Mouse (Mus musculus): ENCODE measurements around the gene Pnpt1. TPM values are rescaled to one million over a fixed set of nuclear protein-coding genes. Genes with fewer than 3 reads are reported as not detected.

Gene Pnpt1
- polyA plus RNA-seq (2015; fragmentation: Nextera tagmentation; extraction: Ambion mirVana) = 21.8 and 25.0 TPM in 2 replicates

DNA sequence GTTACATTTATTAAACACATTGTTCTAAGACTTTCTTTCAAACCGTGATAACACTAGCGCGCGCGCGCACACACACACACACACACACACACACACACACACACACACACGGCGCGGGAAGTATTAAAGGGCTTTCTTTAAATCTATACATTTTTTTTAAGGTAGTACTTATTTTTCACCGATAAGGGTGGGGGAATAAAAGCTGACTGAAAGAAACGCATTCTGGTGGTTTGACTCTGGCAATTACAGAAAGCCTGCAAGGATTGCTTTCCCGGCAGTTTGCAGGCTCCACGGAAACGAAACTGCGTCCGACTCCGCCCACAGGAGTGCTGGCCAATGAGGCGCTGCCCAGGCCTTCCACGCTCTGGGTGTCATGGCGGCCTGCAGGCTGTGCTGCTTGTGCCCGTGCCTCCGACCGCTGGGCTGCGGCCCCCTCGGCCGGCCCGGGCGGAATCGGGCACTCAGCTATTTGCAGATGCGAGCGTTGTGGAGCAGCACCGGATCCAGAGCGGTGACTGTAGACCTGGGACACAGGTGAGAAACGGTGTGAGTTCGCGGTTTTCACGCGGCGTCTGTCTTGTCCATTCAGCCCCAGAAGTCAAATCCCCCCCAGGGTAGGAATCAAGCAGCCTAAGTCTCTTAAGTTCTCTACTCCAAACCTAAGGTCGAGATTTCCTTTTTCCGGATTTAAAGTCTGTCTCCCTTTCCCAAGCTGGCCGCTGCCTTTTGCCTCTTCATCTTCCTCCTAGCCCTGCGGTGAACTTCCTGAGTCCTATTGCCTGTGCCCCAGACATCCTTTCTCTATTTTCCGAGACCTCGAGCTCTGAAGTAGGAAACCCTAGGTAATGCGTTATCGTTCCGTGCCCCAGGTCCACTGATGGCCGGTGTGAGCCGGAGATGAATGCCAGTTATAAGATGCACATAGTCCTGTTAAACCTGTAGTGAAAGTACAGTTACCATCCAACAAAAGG, at the start of gene Pnpt1:
Gene Pnpt1, plus strand, starts transcription at position 360 of the 971 bp plus-strand sequence.
- Histone ChIP-seq H3K4me3 (ENCODE audit: low read depth, low read length) (peak within 1 kb of the TSS; percentile 97), H3K4me1 (ENCODE audit: control insufficient read depth, low read depth, low read length) (peaks cover 5% of the 10 kb centered on the region), H3K27me3 (ENCODE audit: control insufficient read depth, insufficient read depth, low read depth, low read length) (no peaks in the 10 kb centered on the region), H3K4me2 (ENCODE audit: low read depth, low read length) (peak within 1 kb of the TSS; percentile 79), H3K36me3 (ENCODE audit: control insufficient read depth, insufficient read depth) (peaks cover 6% of the 10 kb centered on the region), H3K9me3 (replicated peaks; ENCODE audit: control insufficient read depth, low read length) (no peaks in the 10 kb centered on the region), H3K27ac (ENCODE audit: low read length) (peak within 1 kb of the TSS; percentile 61), H3K9ac (ENCODE audit: low read depth, low read length) (peak within 1 kb of the TSS; percentile 86)
- peak; percentile 100 for ATAC-seq (ENCODE audit: low read depth)
- WGBS (ENCODE audit: insufficient replicate concordance) = 1% methylated on average over 50 of the region's 50 CpGs

DNA sequence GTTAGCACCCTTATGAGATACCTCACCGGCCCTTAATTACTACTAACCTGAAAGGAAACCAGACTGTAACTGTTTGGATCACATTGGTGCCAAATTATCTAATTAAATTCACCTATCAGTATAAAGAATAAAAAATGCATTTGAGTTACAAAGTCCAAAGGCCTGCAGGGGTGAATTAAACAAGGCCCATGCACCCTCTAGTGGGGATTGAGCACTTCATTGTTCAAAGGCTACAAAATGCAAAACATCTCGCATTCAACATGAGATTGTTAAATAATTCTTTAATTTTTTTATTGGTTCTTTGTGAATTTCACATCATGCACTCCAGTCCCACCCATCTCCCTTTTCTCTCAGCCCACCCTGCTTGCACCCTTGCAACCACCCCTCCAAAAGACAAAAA, 38.1 kb upstream of the Pnpt1 start:
- H3K36me3 ChIP-seq (ENCODE audit: control insufficient read depth, insufficient read depth) = no peaks in the 10 kb centered on the region
- H3K4me1 ChIP-seq (ENCODE audit: control insufficient read depth, low read depth, low read length) = no peaks in the 10 kb centered on the region
- no peak for ATAC-seq (ENCODE audit: low read depth)
- H3K27ac ChIP-seq (ENCODE audit: low read length) = no peak overlapping the region
- H3K4me3 ChIP-seq (ENCODE audit: low read depth, low read length) = no peak overlapping the region
- H3K27me3 ChIP-seq (ENCODE audit: control insufficient read depth, insufficient read depth, low read depth, low read length) = no peaks in the 10 kb centered on the region
- H3K9ac ChIP-seq (ENCODE audit: low read depth, low read length) = no peak overlapping the region
- H3K4me2 ChIP-seq (ENCODE audit: low read depth, low read length) = no peak overlapping the region
- 49% methylated on average over 2 of the region's 2 CpGs for WGBS (ENCODE audit: insufficient replicate concordance)
- H3K9me3 ChIP-seq (replicated peaks; ENCODE audit: control insufficient read depth, low read length) = no peaks in the 10 kb centered on the region

DNA sequence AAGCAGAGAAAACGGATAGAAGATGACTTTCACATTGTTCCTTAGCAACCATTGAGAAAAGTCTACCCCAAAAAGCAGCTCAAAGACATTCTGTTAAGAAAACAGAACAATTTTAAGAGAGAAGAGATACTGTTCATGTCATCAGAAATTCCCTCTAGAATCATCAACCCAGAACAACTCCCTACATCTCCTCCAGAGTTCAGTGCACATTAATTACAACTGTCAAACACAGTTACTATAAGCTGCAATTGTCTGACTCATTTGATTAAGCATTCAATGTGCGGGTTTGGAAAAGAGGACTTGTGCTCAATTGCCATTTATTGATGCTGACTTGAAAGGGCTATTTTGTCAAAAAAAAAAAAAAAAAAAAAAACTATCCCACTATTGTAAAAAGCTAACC, 31.6 kb upstream of the Pnpt1 start:
- ATAC-seq (ENCODE audit: low read depth) = no peak
- no peak overlapping the region for H3K9ac ChIP-seq (ENCODE audit: low read depth, low read length)
- H3K9me3 ChIP-seq (replicated peaks; ENCODE audit: control insufficient read depth, low read length) = no peaks in the 10 kb centered on the region
- no peak overlapping the region for H3K4me3 ChIP-seq (ENCODE audit: low read depth, low read length)
- no peak overlapping the region for H3K27ac ChIP-seq (ENCODE audit: low read length)
- 43% methylated on average over 2 of the region's 2 CpGs for WGBS (ENCODE audit: insufficient replicate concordance)
- H3K36me3 ChIP-seq (ENCODE audit: control insufficient read depth, insufficient read depth) = no peaks in the 10 kb centered on the region
- H3K4me2 ChIP-seq (ENCODE audit: low read depth, low read length) = no peak overlapping the region
- H3K27me3 ChIP-seq (ENCODE audit: control insufficient read depth, insufficient read depth, low read depth, low read length) = no peaks in the 10 kb centered on the region
- H3K4me1 ChIP-seq (ENCODE audit: control insufficient read depth, low read depth, low read length) = no peaks in the 10 kb centered on the region

DNA sequence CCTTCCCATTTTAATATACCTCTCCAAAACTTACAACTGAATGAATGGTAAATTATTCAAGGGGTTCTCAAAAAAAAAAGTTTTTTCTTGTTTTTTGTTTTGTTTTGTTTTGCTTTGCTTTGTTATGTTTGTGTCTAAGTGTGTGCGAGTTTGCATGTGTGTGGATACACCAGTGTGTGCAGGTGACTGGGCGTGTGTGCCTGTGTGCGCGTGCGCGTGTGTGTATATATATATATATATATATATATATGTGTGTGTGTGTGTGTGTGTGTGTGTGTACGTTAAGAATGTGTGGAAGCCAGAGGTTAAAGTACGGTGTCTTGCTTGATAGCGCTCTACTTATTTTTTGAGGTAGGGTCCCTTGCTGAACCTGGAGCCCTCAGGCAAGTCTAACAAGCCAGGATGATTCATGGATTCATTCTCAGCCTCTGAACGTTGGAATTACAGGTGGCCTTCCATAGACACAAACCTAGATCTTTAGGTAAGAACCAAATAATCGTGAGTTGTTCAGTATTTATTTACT, 621 bp upstream of the Pnpt1 start:
- peaks cover 5% of the 10 kb centered on the region for H3K4me1 ChIP-seq (ENCODE audit: control insufficient read depth, low read depth, low read length)
- H3K27ac ChIP-seq (ENCODE audit: low read length) = no peak overlapping the region
- H3K9ac ChIP-seq (ENCODE audit: low read depth, low read length) = peak overlapping the region; percentile 86
- peak overlapping the region; percentile 97 for H3K4me3 ChIP-seq (ENCODE audit: low read depth, low read length)
- H3K9me3 ChIP-seq (replicated peaks; ENCODE audit: control insufficient read depth, low read length) = no peaks in the 10 kb centered on the region
- no peak for ATAC-seq (ENCODE audit: low read depth)
- no peaks in the 10 kb centered on the region for H3K27me3 ChIP-seq (ENCODE audit: control insufficient read depth, insufficient read depth, low read depth, low read length)
- H3K36me3 ChIP-seq (ENCODE audit: control insufficient read depth, insufficient read depth) = peaks cover 5% of the 10 kb centered on the region
- H3K4me2 ChIP-seq (ENCODE audit: low read depth, low read length) = peak overlapping the region; percentile 79
- WGBS (ENCODE audit: insufficient replicate concordance) = 43% methylated on average over 11 of the region's 11 CpGs

DNA sequence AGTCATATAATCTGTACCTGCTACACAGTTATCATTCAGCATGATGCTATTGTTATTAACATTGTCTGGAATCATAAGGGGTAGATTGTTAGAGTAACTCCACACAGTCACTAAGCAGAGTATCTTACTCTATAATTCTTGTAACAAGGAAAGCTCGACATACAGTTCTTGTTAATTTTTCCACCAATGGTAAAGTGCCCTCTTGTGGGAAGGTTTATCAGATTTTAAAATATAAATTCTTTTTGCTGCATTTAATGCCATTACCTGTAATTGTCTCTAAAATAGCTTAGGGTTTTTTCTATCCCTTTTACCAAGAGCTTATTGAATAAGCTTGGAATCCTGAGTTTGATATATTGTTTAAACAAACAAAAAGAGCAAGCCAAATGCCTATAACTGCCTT, 10.1 kb downstream of the Pnpt1 start:
- H3K4me1 ChIP-seq (ENCODE audit: control insufficient read depth, low read depth, low read length) = no peaks in the 10 kb centered on the region
- no peak overlapping the region for H3K27ac ChIP-seq (ENCODE audit: low read length)
- H3K36me3 ChIP-seq (ENCODE audit: control insufficient read depth, insufficient read depth) = peaks cover 8% of the 10 kb centered on the region
- 59% methylated on average over 1 of the region's 1 CpGs for WGBS (ENCODE audit: insufficient replicate concordance)
- H3K27me3 ChIP-seq (ENCODE audit: control insufficient read depth, insufficient read depth, low read depth, low read length) = no peaks in the 10 kb centered on the region
- no peak for ATAC-seq (ENCODE audit: low read depth)
- H3K4me2 ChIP-seq (ENCODE audit: low read depth, low read length) = no peak overlapping the region
- H3K9me3 ChIP-seq (replicated peaks; ENCODE audit: control insufficient read depth, low read length) = no peaks in the 10 kb centered on the region
- H3K4me3 ChIP-seq (ENCODE audit: low read depth, low read length) = no peak overlapping the region
- no peak overlapping the region for H3K9ac ChIP-seq (ENCODE audit: low read depth, low read length)

DNA sequence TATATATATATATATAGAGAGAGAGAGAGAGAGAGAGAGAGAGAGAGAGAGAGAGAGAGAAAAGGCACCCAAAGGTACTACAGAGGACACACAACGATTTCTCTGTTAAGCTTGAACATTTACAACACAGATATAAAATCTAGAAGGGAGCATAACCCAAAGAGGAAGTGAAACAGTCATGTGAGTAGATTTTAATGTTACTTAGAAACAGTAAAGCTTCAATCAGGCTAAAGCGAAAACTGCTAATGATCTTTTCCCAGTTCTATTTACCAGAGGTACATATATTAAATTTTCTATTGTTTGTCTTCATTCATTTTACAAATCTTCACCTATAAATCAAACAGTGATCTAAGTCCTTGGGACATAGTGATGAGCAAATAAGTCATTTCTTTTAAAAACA, 18.4 kb downstream of the Pnpt1 start:
- ATAC-seq (ENCODE audit: low read depth) = no peak
- Histone ChIP-seq H3K27ac (ENCODE audit: low read length) (no peak overlapping the region), H3K4me2 (ENCODE audit: low read depth, low read length) (no peak overlapping the region), H3K4me3 (ENCODE audit: low read depth, low read length) (no peak overlapping the region), H3K36me3 (ENCODE audit: control insufficient read depth, insufficient read depth) (no peaks in the 10 kb centered on the region), H3K27me3 (ENCODE audit: control insufficient read depth, insufficient read depth, low read depth, low read length) (no peaks in the 10 kb centered on the region), H3K4me1 (ENCODE audit: control insufficient read depth, low read depth, low read length) (no peaks in the 10 kb centered on the region), H3K9me3 (replicated peaks; ENCODE audit: control insufficient read depth, low read length) (no peaks in the 10 kb centered on the region), H3K9ac (ENCODE audit: low read depth, low read length) (no peak overlapping the region)
- WGBS (ENCODE audit: insufficient replicate concordance) = 67% methylated on average over 2 of the region's 2 CpGs

DNA sequence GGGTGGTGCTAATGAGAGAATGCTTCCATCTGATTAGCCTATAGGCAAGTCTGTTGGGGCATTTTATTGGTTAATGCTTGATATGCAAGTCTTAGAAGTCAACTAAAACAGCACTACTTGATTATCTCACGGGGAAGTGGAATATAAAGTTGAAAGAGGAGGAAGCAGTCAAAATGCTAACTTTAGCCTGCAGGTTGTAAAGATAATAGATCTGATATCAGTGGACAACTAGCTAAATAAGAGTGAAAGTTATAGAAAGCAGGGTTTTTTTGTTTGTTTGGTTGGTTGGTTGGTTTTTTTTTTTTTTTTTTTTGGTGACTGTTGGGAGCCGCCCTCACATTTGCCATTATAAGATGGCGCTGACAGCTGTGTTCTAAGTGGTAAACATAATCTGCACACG, 33.0 kb downstream of the Pnpt1 start:
- WGBS (ENCODE audit: insufficient replicate concordance) = 81% methylated on average over 4 of the region's 4 CpGs
- Histone ChIP-seq H3K27ac (ENCODE audit: low read length) (no peak overlapping the region), H3K27me3 (ENCODE audit: control insufficient read depth, insufficient read depth, low read depth, low read length) (no peaks in the 10 kb centered on the region), H3K9me3 (replicated peaks; ENCODE audit: control insufficient read depth, low read length) (no peaks in the 10 kb centered on the region), H3K9ac (ENCODE audit: low read depth, low read length) (no peak overlapping the region), H3K4me1 (ENCODE audit: control insufficient read depth, low read depth, low read length) (no peaks in the 10 kb centered on the region; the same call in 1 of the 2 replicates), H3K36me3 (ENCODE audit: control insufficient read depth, insufficient read depth) (peaks cover 9% of the 10 kb centered on the region; the same call in 1 of the 2 replicates), H3K4me2 (ENCODE audit: low read depth, low read length) (no peak overlapping the region), H3K4me3 (ENCODE audit: low read depth, low read length) (no peak overlapping the region)
- no peak for ATAC-seq (ENCODE audit: low read depth)

DNA sequence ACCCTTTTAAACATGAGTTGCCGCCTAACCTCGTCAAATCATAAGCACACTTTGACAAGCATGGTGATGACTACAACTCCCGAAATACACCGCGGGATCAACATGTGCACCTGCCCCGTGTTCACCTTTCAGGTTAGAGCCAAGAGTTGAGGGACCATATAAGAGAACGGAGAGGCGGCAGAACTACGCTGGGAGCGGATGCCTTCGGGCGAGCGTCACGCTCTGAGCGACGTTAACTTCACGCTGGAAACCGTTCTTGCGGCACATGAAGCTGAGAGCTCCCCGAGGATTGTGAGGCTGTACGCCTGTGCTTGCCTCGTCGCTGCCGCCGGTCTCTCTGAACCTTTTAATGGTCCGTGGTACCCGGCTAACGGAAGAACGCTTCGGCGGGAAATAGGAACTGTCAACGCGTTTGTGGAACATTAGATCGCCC, 41.4 kb downstream of the Pnpt1 start:
- no peaks in the 10 kb centered on the region for H3K27me3 ChIP-seq (ENCODE audit: control insufficient read depth, insufficient read depth, low read depth, low read length)
- H3K36me3 ChIP-seq (ENCODE audit: control insufficient read depth, insufficient read depth) = no peaks in the 10 kb centered on the region
- ATAC-seq (ENCODE audit: low read depth) = 0 out of 2 replicates have a peak, but pooled peaks have one; percentile 4
- WGBS (ENCODE audit: insufficient replicate concordance) = under 1% methylated on average over 34 of the region's 34 CpGs
- H3K4me3 ChIP-seq (ENCODE audit: low read depth, low read length) = peak overlapping the region; percentile 99
- peaks cover 6% of the 10 kb centered on the region for H3K4me1 ChIP-seq (ENCODE audit: control insufficient read depth, low read depth, low read length)
- peak overlapping the region; percentile 99 for H3K9ac ChIP-seq (ENCODE audit: low read depth, low read length)
- peak overlapping the region; percentile 98 for H3K27ac ChIP-seq (ENCODE audit: low read length)
- peak overlapping the region; percentile 97 for H3K4me2 ChIP-seq (ENCODE audit: low read depth, low read length)
- H3K9me3 ChIP-seq (replicated peaks; ENCODE audit: control insufficient read depth, low read length) = no peaks in the 10 kb centered on the region

Measured in liver, embryonic 16.5 days (tissue).